Mouse (Mus musculus): ENCODE results near the gene Lrp8.
A peak's percentile ranks its signal among the peaks of the same experiment; 100 is the strongest.

Gene Lrp8

DNA sequence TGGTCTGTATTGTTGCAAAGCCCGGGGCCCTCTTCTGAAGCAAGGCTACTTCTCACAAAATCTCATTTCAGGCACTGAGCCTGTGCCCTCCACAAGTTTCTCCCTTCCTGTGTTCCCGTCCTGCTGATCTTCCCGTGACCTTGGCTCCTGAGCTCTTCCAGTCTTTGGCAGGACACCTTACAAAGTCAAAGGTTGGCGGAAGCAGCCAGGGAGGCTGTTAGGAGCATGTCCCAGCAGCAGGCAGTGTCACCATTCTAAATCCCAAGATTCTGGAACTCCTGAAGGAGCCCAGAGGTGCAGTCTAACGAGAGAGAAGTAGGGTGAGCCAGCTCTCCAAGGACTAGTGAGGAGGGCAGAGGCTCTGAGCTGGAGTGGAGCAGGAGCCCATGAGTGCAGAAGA, 46.5 kb downstream of the Lrp8 start:
- DNase-seq: no peak

DNA sequence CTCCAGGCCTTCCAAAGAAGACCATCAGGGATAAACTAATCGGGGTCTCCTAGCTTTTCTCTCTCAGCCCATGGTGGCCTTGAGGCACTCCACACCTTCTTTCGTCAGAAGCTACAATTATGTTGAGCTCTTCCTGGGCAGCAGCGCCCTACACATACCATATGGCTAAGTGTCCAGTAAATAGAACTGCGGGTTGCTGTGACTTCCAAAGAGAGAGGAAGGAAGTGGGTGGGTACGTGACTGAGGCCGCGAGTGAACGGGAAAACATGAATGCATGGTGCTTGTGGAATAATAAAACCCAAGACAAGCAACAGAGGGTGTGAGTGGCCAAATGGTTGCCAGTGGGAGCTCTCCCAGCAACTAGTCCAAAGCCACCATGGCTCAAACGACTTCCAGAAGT, 47.6 kb downstream of the Lrp8 start:
- no peak for DNase-seq

DNA sequence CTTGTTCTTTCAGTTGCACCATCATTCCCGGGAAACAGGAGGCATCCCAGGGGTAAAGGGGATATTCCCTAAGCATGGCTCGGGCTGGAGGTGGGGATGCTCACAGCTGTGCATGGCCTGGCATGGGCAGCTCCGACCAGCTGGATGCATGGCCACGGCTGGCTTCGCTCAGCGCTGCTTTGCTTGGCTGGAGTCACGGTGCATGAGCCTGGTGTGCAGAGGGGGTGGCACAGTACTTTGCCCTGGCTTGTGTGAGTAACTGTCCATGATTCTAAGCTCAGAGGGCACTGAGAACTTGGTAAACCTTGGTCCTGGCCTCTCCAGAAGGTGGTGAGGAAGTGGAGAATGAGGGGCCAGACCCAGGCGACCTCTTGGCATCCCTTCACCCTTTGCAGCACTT, 48.0 kb downstream of the Lrp8 start:
- DNase-seq: no peak

DNA sequence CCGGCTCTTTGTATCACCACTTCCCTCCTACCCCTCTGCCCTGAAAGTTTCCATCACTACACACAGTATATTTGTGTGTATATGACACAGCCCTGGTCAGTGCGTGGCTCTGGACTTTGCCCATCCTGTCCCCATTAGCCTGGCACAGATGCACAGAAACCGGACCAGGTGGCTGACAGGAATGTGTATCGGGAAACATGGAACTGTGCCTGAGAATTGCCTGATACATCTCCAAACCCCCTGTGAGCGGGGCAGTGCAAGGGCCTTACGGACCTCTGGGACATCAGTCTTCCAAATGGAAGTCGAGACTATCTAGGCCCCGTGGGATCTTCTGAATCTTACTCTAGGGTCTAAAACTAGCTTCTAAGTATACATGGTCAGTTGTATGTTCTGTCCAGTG, 51.3 kb downstream of the Lrp8 start:
- DNase-seq: no peak

DNA sequence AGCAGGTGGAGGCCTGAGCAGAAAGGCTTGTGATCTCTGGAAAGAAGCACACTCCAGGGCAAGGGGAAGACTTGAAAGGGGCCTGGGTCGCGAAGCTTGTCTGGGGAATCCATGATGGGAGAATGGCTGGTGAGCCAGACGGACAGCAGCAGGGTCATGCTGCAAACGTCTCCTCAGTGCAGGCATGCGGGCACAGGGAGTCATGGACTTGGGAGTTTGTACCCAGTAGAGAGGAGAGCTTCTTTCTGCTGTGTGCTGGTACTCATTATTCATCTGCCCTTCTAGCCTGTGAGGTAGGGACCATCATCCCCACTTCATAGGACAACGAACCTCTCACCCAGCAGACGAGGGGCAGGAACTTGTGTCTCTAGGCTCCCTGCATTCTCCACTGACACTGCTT, 51.8 kb downstream of the Lrp8 start:
- DNase-seq: no peak

DNA sequence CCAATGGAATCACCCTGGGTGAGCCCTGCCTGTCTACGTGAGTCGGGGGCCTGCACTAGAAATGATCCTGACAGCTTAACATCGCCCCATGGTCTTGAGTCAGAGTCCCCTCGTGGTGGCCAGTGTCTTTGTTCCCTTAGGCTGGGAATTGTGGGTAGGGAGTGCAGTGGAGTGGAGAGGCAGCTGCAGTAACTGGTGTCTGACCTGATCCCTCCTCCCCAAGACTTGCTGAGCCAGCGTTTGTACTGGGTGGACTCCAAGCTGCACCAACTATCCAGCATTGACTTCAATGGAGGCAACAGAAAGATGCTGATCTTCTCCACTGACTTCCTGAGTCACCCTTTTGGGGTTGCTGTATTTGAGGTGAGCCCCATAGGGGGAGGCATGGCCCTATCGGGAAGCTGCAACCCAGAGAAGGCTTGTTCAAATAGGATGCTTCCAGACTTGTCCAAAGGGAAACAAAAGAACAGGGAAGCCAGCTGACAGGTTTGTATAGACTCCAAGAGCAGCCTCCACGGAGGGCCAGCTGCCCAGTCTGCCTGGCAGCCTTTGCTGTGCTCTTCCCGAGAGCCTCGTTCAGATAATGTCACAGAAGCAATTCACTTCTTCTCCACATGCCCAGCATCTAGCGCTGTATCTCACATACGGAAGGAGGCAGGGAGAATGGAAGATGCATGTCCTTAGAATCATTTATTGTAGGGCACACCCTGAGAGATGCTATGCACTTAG, 55.1 kb downstream of the Lrp8 start:
- DNase-seq: peak; percentile 56

DNA sequence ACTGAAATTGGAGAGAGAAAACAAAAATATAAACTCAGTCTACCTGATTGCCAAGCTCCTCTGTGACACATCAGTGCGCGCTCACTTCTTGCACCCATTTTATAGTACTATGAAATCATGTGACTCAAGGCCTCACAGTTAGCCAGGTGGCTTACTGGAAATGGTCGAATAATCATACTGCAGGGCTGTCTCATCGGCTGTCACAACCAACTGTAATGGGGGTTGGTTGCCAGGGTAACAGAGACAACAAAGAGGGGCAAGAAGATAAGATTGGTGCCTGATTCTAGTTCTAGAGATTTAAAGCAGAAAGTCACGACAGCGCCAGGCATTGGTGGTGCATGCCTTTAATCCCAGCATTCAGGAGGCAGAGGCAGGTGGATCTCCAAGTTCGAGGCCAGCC, 56.9 kb downstream of the Lrp8 start:
- DNase-seq: no peak

DNA sequence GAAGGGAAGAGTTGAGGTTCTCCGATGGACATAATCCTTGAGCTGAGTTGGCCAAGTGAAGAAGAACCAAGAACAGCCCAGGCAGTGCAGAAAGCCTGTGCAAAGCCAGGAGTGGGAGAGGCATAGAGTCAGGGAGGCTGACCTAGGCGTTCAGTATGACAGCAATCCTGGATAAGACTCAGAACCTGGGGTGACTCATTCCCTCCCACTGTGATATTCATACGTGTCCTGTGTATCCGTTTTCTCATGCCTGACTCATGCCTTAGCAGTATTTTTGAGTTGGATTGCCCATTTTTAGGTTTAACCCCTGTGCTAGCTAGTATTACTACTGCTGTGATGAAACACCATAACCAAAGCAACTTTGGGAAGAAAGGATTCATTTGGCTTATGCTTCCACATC, 62.8 kb downstream of the Lrp8 start:
- no peak for DNase-seq

DNA sequence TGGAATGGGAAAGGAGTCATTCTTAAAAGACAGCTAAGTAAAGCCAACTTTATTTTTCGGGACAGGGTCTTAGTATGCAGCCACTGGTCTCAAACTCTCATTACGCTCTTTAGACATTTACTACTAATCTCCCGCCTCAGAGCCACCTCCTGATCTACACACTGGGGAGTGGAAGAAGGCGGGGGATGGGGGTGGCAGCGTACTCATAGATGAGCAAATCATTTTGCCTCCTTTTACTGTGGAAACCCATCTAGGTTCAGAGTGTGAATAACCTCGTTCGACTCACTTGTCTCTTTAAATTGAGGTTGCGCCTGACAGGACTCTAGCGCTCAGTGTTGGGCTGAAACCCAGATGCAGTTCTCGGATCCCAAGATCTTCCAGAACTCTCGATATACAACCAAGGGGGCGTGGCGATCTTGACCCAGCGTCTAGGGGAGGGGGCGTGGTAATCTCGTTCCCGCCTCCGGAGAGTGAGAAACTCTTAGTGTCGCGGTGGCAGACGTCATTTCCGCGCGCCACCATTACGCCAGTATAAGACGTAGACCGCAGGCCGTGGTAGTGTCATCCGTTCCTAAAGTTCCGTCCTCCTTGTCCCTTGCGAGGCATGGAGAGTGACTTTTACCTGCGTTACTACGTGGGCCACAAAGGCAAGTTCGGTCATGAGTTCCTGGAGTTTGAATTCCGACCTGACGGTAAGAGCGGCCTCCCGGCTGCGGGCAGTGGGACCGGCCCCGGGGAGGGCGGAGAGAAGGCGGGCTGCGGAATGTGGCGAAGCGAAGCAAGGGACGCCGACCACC, 77.4 kb downstream of the Lrp8 start, which contains the start of gene Magoh:
TSS of gene Magoh (plus strand) at position 502 of the 797 bp plus-strand sequence.
- DNase-seq: peak; percentile 96

DNA sequence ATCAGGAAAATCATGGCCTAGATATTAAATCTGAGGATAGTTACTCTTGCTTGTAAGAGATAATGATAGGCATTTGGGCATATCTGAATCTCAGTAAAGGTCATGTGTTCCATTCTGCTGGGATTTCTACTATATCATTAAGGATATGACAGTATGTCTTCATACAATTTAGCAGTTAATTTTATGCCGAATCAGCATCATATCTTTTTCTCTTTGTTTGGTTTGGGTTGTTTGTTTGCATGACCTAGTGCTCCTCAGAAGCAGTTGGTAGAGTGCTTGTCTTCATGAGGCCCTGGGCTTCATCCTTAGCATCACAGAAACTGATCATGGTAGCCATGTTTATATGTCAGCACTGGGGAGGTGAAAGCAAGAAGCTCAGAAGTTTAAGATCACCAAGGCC, 79.6 kb downstream of the Lrp8 start:
- DNase-seq: no peak

DNA sequence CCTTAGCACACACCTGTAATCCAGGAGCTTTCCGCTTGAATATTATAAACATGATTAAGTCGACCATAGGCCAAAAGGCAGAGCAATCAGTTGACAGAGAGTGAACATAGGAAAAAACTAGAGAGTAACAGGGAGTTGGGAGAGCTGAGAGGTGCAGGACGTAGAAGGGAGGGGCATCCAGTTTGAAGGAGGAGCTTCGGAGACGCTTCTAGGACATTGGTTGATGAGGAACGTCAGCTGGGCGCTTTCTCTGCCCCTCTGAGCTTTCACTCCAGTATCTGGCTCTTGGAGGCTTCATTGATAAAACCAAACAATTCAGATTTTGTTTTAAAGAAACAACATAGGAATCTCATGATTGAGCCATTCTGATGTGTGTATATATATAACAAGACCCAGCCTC, 84.3 kb downstream of the Lrp8 start:
- no peak for DNase-seq

DNA sequence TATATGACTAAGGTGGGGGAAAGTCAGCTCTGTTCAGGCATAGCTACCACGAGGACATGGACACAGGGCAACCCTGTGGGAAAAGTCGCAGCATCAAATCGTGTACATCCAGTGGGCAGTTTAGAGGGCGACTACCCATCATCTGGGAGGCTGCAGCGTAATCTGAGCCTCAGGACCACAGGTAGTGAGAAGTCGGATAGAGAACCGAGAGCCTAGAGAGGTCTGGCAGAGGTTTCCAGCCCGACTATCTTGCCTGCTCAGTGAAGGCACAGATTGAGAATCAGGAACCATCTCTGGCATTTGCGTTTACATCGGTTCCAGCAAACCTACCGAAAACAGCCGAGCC, 87.3 kb downstream of the Lrp8 start:
- no peak for DNase-seq

DNA sequence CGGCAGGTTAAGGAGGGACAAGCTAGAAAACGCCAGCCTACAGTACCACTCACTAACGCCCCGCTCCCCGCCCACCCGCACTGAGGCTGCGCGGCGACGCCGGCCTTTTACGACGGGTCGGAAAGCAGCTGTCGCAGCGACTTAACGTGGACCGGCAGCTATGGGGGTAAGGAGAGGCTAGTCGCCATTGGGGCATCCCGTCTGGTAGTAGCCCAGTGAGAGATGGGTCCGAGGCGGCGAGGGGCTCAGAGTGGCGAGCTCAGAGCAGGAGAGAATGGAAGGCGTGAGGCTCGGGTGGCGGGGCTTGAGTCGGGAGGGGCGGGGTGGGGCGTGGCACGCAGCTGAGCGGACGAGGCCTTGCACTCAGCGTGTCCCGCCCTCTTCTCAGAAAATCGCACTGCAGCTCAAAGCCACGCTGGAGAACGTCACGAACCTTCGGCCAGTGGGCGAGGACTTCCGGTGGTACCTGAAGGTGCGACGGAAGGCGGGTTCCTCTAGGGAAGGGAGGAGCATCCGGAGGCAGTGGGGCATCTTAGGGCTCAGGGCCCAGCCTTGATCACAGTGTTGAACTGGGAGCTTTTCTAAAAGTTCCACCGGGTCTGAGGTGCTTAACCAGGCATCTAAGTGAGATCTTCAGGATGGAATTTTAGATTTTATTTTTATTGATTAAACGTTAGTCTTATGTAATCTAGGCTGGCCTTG, 87.8 kb downstream of the Lrp8 start, which contains the start of gene 0610037L13Rik:
TSS of gene 0610037L13Rik (plus strand) at position 83 of the 702 bp plus-strand sequence.
- DNase-seq: peak; percentile 96

DNA sequence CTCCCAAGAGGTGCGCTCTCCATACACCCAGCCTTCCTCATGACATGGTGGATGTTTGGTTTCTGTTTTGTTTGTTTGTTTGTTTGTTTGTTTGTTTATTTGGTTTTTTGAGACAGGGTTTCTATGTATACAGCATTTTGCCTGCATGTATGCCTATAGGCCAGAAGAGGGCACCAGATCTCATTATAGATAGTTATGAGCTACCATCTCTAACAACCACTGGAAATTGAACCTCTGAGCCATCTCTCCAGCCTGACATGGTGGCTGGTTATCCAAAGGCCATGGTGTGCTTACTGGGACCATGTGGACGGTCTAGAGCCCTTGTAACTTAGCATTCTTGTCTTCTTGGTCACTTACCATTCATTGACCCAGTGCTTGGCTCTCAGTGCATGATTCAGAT, 90.6 kb downstream of the Lrp8 start:
- DNase-seq: peak; percentile 49

DNA sequence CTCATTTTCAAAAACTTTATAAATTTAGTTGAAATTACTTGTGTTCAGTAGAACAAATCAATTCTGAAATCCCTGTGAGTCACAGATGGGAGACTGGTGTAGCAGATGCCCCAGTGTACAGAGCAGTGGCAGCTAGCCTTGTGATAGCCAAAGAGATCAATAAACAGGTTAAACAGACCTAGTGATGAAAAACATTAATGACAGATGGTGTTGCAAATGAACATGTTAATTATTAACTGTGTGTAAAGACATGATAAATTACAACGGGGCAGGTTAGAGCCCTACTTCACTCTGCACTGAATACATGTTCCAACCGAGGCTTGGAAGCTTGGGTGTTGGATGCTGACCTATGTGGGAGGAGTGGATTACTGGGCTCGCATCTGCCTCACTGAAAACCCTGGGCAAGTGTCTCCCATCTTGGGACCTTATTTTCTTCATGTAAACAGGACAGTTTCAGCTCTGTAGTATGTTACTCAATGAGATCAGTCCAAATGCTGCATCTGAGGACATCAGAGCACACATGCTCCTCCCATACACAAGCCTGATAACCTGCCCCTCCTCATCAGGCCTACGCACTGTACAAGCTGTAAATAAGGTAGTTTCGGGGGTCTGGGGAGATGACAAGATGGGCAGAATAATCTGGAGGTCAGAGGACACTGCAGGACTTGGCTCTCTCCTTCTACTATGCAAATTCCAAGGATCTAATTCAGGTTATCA, 97.3 kb downstream of the Lrp8 start:
- DNase-seq: no peak

DNA sequence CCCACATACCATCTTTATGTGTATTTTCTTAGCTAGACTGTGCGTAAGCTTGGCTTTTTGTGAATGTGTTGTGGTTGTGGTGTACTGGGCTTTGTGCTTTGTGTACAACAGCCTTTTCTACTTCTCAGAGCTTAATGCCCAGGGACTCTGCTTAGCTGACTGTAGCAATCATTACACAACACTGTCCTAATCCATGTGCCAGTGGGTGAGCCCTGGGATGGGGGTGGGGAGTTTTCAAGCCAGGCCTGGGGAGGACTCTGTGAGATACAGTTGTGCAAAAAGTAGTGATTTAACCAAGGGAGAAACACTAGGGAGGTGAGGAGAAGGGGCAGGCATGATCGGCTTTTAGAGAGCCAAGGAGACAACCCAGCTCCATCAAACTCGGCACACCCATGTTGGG, 98.1 kb downstream of the Lrp8 start:
- DNase-seq: no peak

DNA sequence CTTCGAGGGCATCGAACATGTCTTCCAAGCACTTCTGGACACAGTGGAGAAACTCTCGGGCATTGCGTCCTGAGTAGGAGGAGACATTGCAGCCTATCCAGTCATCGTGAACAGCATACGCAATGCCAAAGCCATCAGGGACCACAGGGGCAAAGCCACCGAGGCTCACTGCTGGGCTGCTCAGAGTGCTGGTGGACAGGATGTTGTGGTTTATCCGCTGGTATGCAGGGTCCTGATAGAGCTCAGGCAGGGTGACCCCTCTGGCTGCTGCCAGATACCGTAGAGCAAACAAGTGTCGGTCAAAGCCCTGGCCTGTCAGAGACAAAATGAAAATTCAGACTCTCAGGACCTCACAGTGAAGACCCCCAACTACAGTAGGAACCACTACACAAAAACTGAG, 102.2 kb downstream of the Lrp8 start:
- DNase-seq: no peak

DNA sequence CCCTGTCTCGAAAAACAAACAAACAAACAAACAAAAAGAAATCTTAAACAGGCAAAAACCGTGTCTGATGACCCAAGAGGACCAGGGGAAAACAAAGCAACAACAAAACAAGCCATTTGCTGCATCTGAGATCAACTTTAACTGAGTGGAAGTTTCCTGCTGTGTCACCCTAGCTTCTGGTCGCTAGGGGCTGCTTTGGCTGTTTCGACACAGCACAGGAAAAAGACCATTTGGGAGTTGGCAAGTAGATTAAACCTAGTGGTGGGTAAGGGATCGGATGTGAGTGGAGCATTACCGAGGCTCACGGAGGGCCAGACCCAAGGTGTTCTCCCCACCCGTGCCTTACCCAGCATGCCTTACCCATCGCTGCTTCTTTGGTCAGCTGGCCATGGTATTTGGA, 104.5 kb downstream of the Lrp8 start:
- no peak for DNase-seq

DNA sequence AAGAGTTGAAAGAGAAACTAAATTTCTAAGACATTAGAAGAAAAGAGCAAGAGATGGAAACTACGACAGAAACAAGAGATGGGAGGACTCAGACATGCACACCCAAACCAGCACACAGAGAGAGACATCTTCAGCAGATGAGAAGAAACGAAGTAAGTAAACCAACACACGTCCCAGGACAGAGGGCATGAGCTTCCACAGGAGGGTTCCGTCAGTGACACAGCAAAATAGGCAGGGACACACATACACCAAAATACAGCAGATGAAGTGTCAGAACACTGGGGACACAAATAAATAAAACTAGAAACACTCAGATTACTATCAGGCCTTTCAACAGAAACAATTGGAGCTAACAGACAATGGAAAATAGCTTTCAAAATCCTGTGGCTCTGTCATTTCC, 108.0 kb downstream of the Lrp8 start:
- DNase-seq: no peak

DNA sequence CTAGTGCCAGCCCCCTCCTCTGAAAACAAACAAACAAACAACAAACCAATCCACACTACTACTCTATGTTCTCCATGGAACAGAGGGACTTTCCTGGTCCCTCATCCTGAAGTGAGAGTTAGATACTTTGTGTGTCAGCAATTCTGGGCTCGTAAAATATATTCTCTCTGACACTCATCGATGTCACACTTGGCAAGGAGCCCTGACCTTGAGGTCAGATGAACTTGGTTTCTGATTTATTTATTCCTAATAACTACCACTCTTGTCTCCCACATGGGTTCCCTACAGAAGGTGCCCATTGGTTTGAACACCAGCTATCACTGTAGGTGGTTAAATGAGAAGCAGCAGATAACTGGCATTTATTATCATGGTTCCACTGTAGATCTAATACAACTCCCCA, 118.3 kb downstream of the Lrp8 start:
- no peak for DNase-seq

DNA sequence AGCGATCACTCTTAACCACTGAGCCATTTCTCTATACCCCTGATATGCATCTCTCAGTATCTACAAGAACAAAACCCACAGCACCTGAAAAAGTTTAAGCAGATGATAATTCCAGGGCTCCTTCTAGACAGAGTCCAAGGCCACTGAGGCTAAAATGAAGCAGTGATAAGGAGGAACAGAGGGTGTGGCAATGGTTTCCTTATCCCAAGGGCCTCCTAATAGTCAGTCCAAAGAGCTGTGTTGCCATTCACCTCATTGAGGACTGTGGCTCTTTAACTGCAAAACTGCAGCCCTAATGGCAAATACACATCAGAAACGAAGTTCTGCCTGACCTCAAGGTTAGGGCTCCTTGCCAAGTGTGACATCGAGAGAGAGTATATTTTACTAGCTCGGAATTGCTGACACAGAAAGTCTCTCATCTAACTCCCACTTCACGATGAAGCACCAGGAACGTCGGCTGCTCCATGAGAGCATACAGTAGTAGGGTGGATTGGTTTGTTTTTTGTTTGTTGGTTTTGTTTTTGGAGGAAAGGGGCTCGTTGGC, 119.2 kb downstream of the Lrp8 start:
- no peak for DNase-seq

DNA sequence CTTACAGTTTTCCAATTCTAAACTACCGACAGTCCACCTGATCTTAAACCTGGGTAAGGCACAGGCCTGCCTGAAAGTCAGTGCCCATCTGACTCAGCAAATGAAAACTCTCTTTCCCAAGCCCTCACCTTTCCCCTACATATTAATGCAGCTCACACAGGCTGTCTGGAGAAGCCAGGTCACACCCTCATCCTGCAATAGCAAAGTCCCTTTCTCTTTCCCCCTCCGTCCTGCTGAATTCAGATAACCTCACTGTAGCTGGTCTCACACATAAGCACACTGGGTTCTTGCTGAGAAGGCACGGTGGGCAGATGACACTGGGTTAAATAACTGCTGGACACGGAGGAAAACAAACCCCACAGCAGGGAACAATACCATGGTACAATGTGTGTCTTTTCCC, 119.9 kb downstream of the Lrp8 start:
- no peak for DNase-seq
